Mouse (Mus musculus) retina, postnatal 1 day (tissue): ENCODE results near the gene Iqce.

ENCODE experiments used
- DNase-seq: peaks from one replicate; pipeline ENCODE4 v3.0.0-alpha.2; 2012

The Iqce gene

GRCm38 (mm10) chr5:140661427-140661826 is 40.8 kb downstream of the Iqce start:
- no peak for DNase-seq

GRCm38 (mm10) chr5:140660398-140660797 is 41.8 kb downstream of the Iqce start:
- no peak for DNase-seq

GRCm38 (mm10) chr5:140659607-140660272 is 42.4 kb downstream of the Iqce start:
- DNase-seq = peak; percentile 61

GRCm38 (mm10) chr5:140654096-140654845 is 47.9 kb downstream of the Iqce start:
- no peak for DNase-seq

- no peak for DNase-seq
Measured at GRCm38 (mm10) chr5:140652587-140652986, 49.6 kb downstream of the Iqce start.

- DNase-seq = no peak
Measured at GRCm38 (mm10) chr5:140651231-140651630, 50.9 kb downstream of the Iqce start.

GRCm38 (mm10) chr5:140649881-140650414 is 52.2 kb downstream of the Iqce start:
- no peak for DNase-seq

GRCm38 (mm10) chr5:140649101-140649667 is 53.0 kb downstream of the Iqce start:
- peak; percentile 99 for DNase-seq

GRCm38 (mm10) chr5:140648519-140649100 is 53.6 kb downstream of the Iqce start, which contains the start of gene Ttyh3:
Ttyh3 (minus strand) TSS chr5:140649031.
- no peak for DNase-seq

- peak; percentile 74 for DNase-seq
Measured at GRCm38 (mm10) chr5:140647821-140648518, 54.2 kb downstream of the Iqce start.

- no peak for DNase-seq
Measured at GRCm38 (mm10) chr5:140647031-140647760, 55.0 kb downstream of the Iqce start.

GRCm38 (mm10) chr5:140646171-140646570 is 56.0 kb downstream of the Iqce start:
- DNase-seq = no peak

- DNase-seq = no peak
Measured at GRCm38 (mm10) chr5:140645454-140645853, 56.7 kb downstream of the Iqce start.

GRCm38 (mm10) chr5:140644702-140645201 is 57.4 kb downstream of the Iqce start:
- no peak for DNase-seq

GRCm38 (mm10) chr5:140644263-140644662 is 57.9 kb downstream of the Iqce start:
- DNase-seq = no peak

GRCm38 (mm10) chr5:140642076-140642475 is 60.1 kb downstream of the Iqce start:
- no peak for DNase-seq

- DNase-seq = no peak
Measured at GRCm38 (mm10) chr5:140641254-140641928, 60.8 kb downstream of the Iqce start.

- DNase-seq = no peak
Measured at GRCm38 (mm10) chr5:140640812-140641211, 61.4 kb downstream of the Iqce start.

- no peak for DNase-seq
Measured at GRCm38 (mm10) chr5:140639871-140640270, 62.3 kb downstream of the Iqce start.

- no peak for DNase-seq
Measured at GRCm38 (mm10) chr5:140639312-140639711, 62.9 kb downstream of the Iqce start.

GRCm38 (mm10) chr5:140638484-140638883 is 63.7 kb downstream of the Iqce start:
- no peak for DNase-seq
